Mouse (Mus musculus) myocyte (in vitro differentiated cells): ENCODE results near the gene D5Ertd579e. TPM values are rescaled to one million over a fixed set of nuclear protein-coding genes. Genes with fewer than 3 reads are reported as not detected.

Experiments
- H3K27me3 ChIP-seq: one replicate; pipeline ENCODE4 v1.6.1; 2011; ENCODE audit not compliant: control insufficient read depth, insufficient read depth, insufficient read length
- H3K36me3 ChIP-seq: one replicate; pipeline ENCODE4 v1.6.1; 2011; ENCODE audit not compliant: control insufficient read depth, insufficient read depth
- H3K4me2 ChIP-seq: one replicate; pipeline ENCODE4 v1.6.1; 2011; ENCODE audit warnings: low read depth, control low read depth
- H3K4me3 ChIP-seq: one replicate; pipeline ENCODE4 v1.5.1; 2011; ENCODE audit warnings: mild to moderate bottlenecking, control low read depth, moderate library complexity
- H3K79me2 ChIP-seq: one replicate; pipeline ENCODE4 v1.6.1; 2011; ENCODE audit not compliant: control insufficient read depth, insufficient read depth
- H3ac ChIP-seq: one replicate; pipeline ENCODE4 v1.6.1; 2011; ENCODE audit not compliant: control insufficient read depth, insufficient read length
- CEBPB ChIP-seq: IDR thresholded peaks from 2 replicates; pipeline ENCODE4 v1.6.1; 2011; ENCODE audit warnings: mild to moderate bottlenecking, moderate library complexity; ENCODE audit not compliant: poor library complexity, insufficient read depth, severe bottlenecking
- E2F4 ChIP-seq: IDR thresholded peaks from one replicate; pipeline ENCODE4 v1.6.1; 2011; ENCODE audit warnings: mild to moderate bottlenecking, control low read depth, moderate library complexity; ENCODE audit not compliant: insufficient read depth
- MAX ChIP-seq: IDR thresholded peaks from one replicate; pipeline ENCODE4 v1.6.1; 2011; ENCODE audit warnings: low read depth, mild to moderate bottlenecking, control low read depth
- MYOD1 ChIP-seq, 3 experiments: IDR thresholded peaks; one replicate each; pipeline ENCODE4 v1.6.1; 2011; ENCODE audit warnings: control low read depth in 2 of 3, low read depth in 2 of 3, mild to moderate bottlenecking in 2 of 3, moderate library complexity in 1 of 3; ENCODE audit not compliant: insufficient read length in 2 of 3, control insufficient read depth in 1 of 3
- MYOG ChIP-seq, 3 experiments: IDR thresholded peaks; one replicate each; pipeline ENCODE4 v1.6.1; 2011; ENCODE audit warnings: control low read depth in 2 of 3, low read depth in 2 of 3, mild to moderate bottlenecking in 2 of 3; ENCODE audit not compliant: insufficient read length in 2 of 3, control insufficient read depth in 1 of 3, insufficient read depth in 1 of 3
- POLR2A ChIP-seq: IDR thresholded peaks from one replicate; pipeline ENCODE4 v1.6.1; 2011; ENCODE audit warnings: low read depth, mild to moderate bottlenecking, control low read depth, moderate library complexity; ENCODE audit not compliant: insufficient read length
- POLR2AphosphoS2 ChIP-seq: IDR thresholded peaks from one replicate; pipeline ENCODE4 v1.6.1; 2011; ENCODE audit warnings: low read depth, control low read depth; ENCODE audit not compliant: insufficient read length
- REST ChIP-seq: IDR thresholded peaks from one replicate; pipeline ENCODE4 v1.6.1; 2011; ENCODE audit warnings: mild to moderate bottlenecking, control low read depth, moderate library complexity; ENCODE audit not compliant: insufficient read depth, insufficient read length
- SRF ChIP-seq: IDR thresholded peaks from one replicate; pipeline ENCODE4 v1.6.1; 2011; ENCODE audit warnings: low read depth; ENCODE audit not compliant: control insufficient read depth, insufficient read length
- TCF12 ChIP-seq: IDR thresholded peaks from one replicate; pipeline ENCODE4 v1.6.1; 2011; ENCODE audit warnings: mild to moderate bottlenecking, control low read depth; ENCODE audit not compliant: poor library complexity, insufficient read depth, severe bottlenecking
- TCF3 ChIP-seq: IDR thresholded peaks from one replicate; pipeline ENCODE4 v1.6.1; 2011; ENCODE audit warnings: low read depth, control low read depth; ENCODE audit not compliant: insufficient read length
- USF1 ChIP-seq: IDR thresholded peaks from one replicate; pipeline ENCODE4 v1.6.1; 2011; ENCODE audit warnings: low read depth, mild to moderate bottlenecking, control low read depth, moderate library complexity
- polyA plus RNA-seq: library from polyadenylated mRNA; unstranded; fragments of >200 nt; fragmentation: generic; extraction: Trizol; gene quantifications from one replicate; pipeline ENCODE4 v1.2.1, GENCODE M21; 2012; ENCODE audit warnings: missing spikeins

The D5Ertd579e gene
- polyA plus RNA-seq, 1 experiment: 12.3 TPM

DNA sequence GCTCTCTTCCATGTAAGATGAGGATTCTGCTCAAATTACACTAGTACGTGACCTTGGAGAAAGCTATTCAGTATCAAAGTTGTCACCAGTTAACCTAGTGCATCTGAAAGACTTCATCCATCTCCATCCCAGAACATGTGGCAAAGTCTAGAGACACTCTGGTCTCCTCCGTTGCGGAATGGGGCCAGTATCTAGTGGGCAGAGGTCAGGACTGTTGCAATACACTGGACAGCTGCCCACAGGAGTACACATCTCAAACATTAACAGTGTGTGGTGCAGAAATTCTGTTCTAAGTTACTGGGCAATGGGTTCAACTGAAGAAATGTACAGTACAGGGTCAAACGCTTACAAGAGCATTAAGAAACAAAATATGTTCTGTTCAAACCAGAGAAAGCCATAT is 127.7 kb downstream of the D5Ertd579e start:
- TF ChIP-seq SRF (no peak), MAX (no peak), MYOD1 (IDR thresholded peaks at IDR 0.05; ENCODE audit: control insufficient read depth in 1 of 3, insufficient read length in 2 of 3, low read depth in 2 of 3) (no peak), POLR2A (no peak), TCF3 (no peak), MYOG (IDR thresholded peaks at IDR 0.05; ENCODE audit: control insufficient read depth in 1 of 3, insufficient read depth in 1 of 3, insufficient read length in 2 of 3, low read depth in 2 of 3) (no peak), CEBPB (no peak), E2F4 (no peak), USF1 (no peak), POLR2AphosphoS2 (no peak), REST (no peak), TCF12 (no peak)
- Histone ChIP-seq H3K79me2 (no peaks in the 10 kb centered on the region), H3K4me2 (no peak overlapping the region), H3ac (no peak overlapping the region), H3K36me3 (no peaks in the 10 kb centered on the region), H3K27me3 (no peaks in the 10 kb centered on the region), H3K4me3 (no peak overlapping the region)

DNA sequence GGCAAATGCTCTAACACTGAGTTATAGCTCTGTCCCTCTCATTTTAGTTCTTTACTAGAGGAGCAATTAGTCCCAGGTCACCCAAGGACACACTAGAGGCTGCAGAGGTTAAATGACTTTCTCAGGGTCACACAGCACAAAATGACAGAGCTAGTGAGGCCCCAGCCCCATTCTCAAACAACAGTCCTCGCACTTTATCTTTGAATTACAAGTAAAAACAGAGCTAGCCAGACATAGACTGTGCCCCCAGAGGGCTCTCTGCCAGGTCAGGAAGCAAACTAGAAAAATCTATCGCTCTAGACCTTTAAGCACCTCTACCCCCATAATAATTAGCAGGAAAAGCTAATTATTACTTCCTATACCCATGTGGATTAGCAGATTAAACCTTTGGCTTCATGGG is 128.2 kb downstream of the D5Ertd579e start:
- H3K36me3 ChIP-seq: no peaks in the 10 kb centered on the region
- no peaks in the 10 kb centered on the region for H3K27me3 ChIP-seq
- TF ChIP-seq MAX (no peak), MYOG (IDR thresholded peaks at IDR 0.05; ENCODE audit: control insufficient read depth in 1 of 3, insufficient read depth in 1 of 3, insufficient read length in 2 of 3, low read depth in 2 of 3) (no peak), USF1 (no peak), POLR2AphosphoS2 (no peak), POLR2A (no peak), SRF (no peak), TCF12 (no peak), REST (no peak), E2F4 (no peak), TCF3 (no peak), CEBPB (no peak), MYOD1 (IDR thresholded peaks at IDR 0.05; ENCODE audit: control insufficient read depth in 1 of 3, insufficient read length in 2 of 3, low read depth in 2 of 3) (no peak)

DNA sequence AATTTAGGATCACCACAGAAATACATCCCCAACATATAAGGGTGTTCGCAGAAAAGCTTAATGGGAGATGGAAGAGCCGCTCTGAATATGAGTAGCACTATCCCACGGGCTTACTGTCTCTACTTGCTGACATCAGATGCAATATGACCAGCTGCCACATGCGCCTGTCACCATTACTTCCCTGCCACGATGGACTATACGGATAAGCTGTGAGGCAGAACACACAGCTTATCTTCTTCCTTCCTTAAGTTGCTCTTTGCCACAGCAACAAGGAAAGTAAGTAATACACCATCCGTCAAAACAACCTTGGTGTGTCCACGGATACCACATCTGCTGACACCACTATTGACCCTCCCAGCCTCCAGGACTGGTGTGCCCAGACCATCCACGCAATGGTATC is 131.3 kb downstream of the D5Ertd579e start:
- TF ChIP-seq TCF3 (no peak), POLR2A (no peak), USF1 (no peak), MYOD1 (IDR thresholded peaks at IDR 0.05; ENCODE audit: control insufficient read depth in 1 of 3, insufficient read length in 2 of 3, low read depth in 2 of 3) (no peak), SRF (no peak), MYOG (IDR thresholded peaks at IDR 0.05; ENCODE audit: control insufficient read depth in 1 of 3, insufficient read depth in 1 of 3, insufficient read length in 2 of 3, low read depth in 2 of 3) (no peak), POLR2AphosphoS2 (no peak), E2F4 (no peak), REST (no peak), MAX (no peak), TCF12 (no peak), CEBPB (no peak)
- Histone ChIP-seq H3K79me2 (no peaks in the 10 kb centered on the region), H3K4me2 (no peak overlapping the region), H3ac (no peak overlapping the region), H3K27me3 (no peaks in the 10 kb centered on the region), H3K4me3 (no peak overlapping the region), H3K36me3 (no peaks in the 10 kb centered on the region)

More for the DNA sequence above, 128.2 kb downstream of the D5Ertd579e start:
- H3K4me2 ChIP-seq: no peak overlapping the region
- H3K79me2 ChIP-seq: no peaks in the 10 kb centered on the region
- no peak overlapping the region for H3ac ChIP-seq
- H3K4me3 ChIP-seq: no peak overlapping the region

DNA sequence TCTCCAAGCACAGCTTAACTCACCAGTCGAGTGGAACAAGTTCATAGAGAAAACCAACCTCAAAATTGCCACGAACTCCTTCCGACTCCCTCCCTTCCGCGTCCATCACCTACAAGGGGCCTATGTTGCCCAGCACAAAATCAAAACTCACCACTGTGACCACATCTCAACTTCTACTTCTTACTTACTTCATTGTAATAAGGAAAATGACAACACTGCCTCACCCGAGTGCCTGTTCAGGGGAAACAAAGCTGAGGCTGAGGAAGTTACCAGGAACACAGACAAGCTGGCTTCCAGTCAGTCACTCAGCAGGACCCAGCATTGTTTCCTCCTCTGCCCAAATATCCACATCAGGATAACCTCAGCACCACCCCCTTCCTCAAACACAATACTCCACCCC is 132.1 kb downstream of the D5Ertd579e start:
- Histone ChIP-seq H3K79me2 (no peaks in the 10 kb centered on the region), H3ac (no peak overlapping the region), H3K4me2 (no peak overlapping the region), H3K27me3 (no peaks in the 10 kb centered on the region), H3K36me3 (no peaks in the 10 kb centered on the region), H3K4me3 (no peak overlapping the region)
- no peak for TF ChIP-seq TCF12
- TF ChIP-seq CEBPB: no peak
- no peak for TF ChIP-seq MYOD1 (IDR thresholded peaks at IDR 0.05; ENCODE audit: control insufficient read depth in 1 of 3, insufficient read length in 2 of 3, low read depth in 2 of 3)

DNA sequence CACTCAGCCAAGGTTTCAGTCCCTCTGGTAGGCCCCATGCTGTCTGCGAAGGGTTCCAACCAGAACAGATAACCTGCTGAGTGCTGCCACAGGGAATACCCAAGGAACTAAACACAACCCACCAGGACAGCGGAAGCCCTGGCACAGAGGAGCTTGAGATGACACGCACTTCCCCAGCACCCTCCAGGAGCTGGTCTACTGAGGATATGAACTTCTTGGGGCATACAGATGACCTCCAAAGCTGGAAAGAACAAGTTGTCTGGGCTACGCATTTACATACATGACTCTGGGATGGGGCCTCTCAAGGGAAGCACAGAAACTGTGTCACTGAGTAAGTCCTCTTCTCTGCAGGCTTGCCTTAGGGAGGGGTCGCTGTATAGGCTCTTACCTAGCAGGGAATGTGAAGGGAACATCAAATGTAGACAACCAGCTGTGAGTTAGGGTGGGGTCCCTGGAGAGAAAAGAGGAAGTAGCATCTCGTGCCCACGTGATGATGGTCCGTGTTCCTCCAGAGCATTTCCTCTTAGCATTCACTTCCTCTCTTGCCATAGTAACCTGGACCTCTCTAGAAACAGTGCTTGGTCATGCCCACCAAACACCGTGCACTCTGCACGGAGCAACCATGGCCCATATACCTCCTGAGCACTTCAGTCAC is 132.9 kb downstream of the D5Ertd579e start:
- H3K79me2 ChIP-seq: no peaks in the 10 kb centered on the region
- no peaks in the 10 kb centered on the region for H3K36me3 ChIP-seq
- H3K27me3 ChIP-seq: no peaks in the 10 kb centered on the region
- no peak overlapping the region for H3K4me2 ChIP-seq
- no peak overlapping the region for H3ac ChIP-seq
- no peak for TF ChIP-seq MYOG (IDR thresholded peaks at IDR 0.05; ENCODE audit: control insufficient read depth in 1 of 3, insufficient read depth in 1 of 3, insufficient read length in 2 of 3, low read depth in 2 of 3)
- TF ChIP-seq E2F4: no peak
- TF ChIP-seq SRF: no peak
- TF ChIP-seq TCF12: no peak
- no peak for TF ChIP-seq MAX
- TF ChIP-seq MYOD1 (IDR thresholded peaks at IDR 0.05; ENCODE audit: control insufficient read depth in 1 of 3, insufficient read length in 2 of 3, low read depth in 2 of 3): no peak
- TF ChIP-seq TCF3: no peak
- TF ChIP-seq CEBPB: no peak
- no peak for TF ChIP-seq REST
- TF ChIP-seq POLR2AphosphoS2: no peak
- TF ChIP-seq POLR2A: no peak
- TF ChIP-seq USF1: no peak
- no peak overlapping the region for H3K4me3 ChIP-seq
